Mouse (Mus musculus): ENCODE measurements around the gene Pold2. TPM values are rescaled to one million over a fixed set of nuclear protein-coding genes. Genes with fewer than 3 reads are reported as not detected.

Pold2 gene
- polyA plus RNA-seq, 1 experiment, result 127 TPM

DNA sequence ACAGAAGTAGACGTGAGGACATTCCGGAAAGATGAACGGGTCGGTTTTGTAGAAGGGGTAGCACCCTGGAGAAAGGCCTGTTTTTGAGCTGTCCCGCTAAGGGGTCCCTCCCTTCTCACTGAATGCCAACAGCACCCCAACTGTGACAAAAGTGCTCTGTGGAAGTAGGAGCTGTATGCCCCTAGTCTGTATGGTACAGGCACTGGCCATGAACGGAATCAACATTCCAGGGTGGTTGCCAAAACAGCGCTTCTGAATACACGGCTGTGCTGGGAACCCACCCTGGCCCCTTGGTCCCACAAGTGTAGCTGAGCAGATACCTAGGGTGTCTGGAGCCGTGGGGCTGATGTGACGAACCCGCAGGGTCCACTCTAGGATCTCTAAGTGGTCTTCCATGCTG, 5.4 kb downstream of the Pold2 start:
- Histone ChIP-seq H3K9me3 (replicated peaks; ENCODE audit: control insufficient read depth, insufficient read depth, low read length, poor library complexity, severe bottlenecking) (no peaks in the 10 kb centered on the region), H3K36me3 (ENCODE audit: control insufficient read depth, insufficient read depth, low read length, poor library complexity, severe bottlenecking) (peaks cover 35% of the 10 kb centered on the region), H3K27ac (ENCODE audit: insufficient read depth, low read length) (no peak overlapping the region), H3K9ac (ENCODE audit: low read depth, poor library complexity, severe bottlenecking) (no peak overlapping the region), H3K4me1 (ENCODE audit: control insufficient read depth, insufficient read depth, low read length) (no peaks in the 10 kb centered on the region), H3K4me3 (ENCODE audit: low read depth, low read length) (no peak overlapping the region), H3K27me3 (ENCODE audit: control insufficient read depth, insufficient read depth, low read length, poor library complexity, severe bottlenecking) (no peaks in the 10 kb centered on the region)
- no peak for TF ChIP-seq EP300 (IDR thresholded peaks at IDR 0.05; ENCODE audit: insufficient read depth, low read depth, low read length)
- TF ChIP-seq CTCF (IDR thresholded peaks at IDR 0.05; ENCODE audit: low read depth, low read length), result no peak
- no peak for TF ChIP-seq POLR2A (IDR thresholded peaks at IDR 0.05; ENCODE audit: insufficient read depth, low read length)

DNA sequence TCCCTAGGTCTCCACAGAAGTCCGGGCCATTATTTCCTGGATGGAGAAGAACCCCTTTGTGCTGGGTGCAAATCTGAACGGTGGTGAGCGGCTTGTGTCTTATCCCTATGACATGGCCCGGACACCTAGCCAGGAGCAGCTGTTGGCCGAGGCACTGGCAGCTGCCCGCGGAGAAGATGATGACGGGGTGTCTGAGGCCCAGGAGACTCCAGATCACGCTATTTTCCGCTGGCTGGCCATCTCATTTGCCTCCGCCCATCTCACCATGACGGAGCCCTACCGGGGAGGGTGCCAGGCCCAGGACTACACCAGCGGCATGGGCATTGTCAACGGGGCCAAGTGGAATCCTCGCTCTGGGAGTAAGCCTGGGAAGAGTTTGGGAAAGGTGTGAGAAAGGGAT, 8.0 kb downstream of the Pold2 start:
- no peak overlapping the region for H3K9ac ChIP-seq (ENCODE audit: low read depth, poor library complexity, severe bottlenecking)
- no peaks in the 10 kb centered on the region for H3K4me1 ChIP-seq (ENCODE audit: control insufficient read depth, insufficient read depth, low read length)
- TF ChIP-seq EP300 (IDR thresholded peaks at IDR 0.05; ENCODE audit: insufficient read depth, low read depth, low read length) (no peak), POLR2A (IDR thresholded peaks at IDR 0.05; ENCODE audit: insufficient read depth, low read length) (no peak), CTCF (IDR thresholded peaks at IDR 0.05; ENCODE audit: low read depth, low read length) (no peak)
- H3K27ac ChIP-seq (ENCODE audit: insufficient read depth, low read length), result no peak overlapping the region
- no peak overlapping the region for H3K4me3 ChIP-seq (ENCODE audit: low read depth, low read length)
- peaks cover 32% of the 10 kb centered on the region for H3K36me3 ChIP-seq (ENCODE audit: control insufficient read depth, insufficient read depth, low read length, poor library complexity, severe bottlenecking)
- H3K9me3 ChIP-seq (replicated peaks; ENCODE audit: control insufficient read depth, insufficient read depth, low read length, poor library complexity, severe bottlenecking), result no peaks in the 10 kb centered on the region
- H3K27me3 ChIP-seq (ENCODE audit: control insufficient read depth, insufficient read depth, low read length, poor library complexity, severe bottlenecking), result no peaks in the 10 kb centered on the region

DNA sequence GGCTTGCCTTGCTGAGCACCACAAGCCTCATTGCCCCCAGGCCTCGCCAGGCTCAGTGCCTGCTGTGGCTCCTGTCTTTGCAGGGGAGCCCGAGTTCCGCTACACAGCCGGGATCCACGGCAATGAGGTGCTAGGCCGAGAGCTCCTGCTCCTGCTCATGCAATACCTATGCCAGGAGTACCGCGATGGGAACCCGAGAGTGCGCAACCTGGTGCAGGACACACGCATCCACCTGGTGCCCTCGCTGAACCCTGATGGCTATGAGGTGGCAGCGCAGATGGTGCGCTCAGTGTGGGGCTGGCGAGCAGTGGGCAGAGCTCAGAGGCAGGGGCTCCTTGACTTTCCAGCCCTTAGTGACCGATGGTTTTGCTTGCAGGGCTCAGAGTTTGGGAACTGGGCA, 8.8 kb downstream of the Pold2 start:
- H3K27ac ChIP-seq (ENCODE audit: insufficient read depth, low read length), result no peak overlapping the region
- H3K4me3 ChIP-seq (ENCODE audit: low read depth, low read length), result no peak overlapping the region
- no peaks in the 10 kb centered on the region for H3K4me1 ChIP-seq (ENCODE audit: control insufficient read depth, insufficient read depth, low read length)
- H3K36me3 ChIP-seq (ENCODE audit: control insufficient read depth, insufficient read depth, low read length, poor library complexity, severe bottlenecking), result peaks cover 26% of the 10 kb centered on the region
- no peak overlapping the region for H3K9ac ChIP-seq (ENCODE audit: low read depth, poor library complexity, severe bottlenecking)
- no peaks in the 10 kb centered on the region for H3K9me3 ChIP-seq (replicated peaks; ENCODE audit: control insufficient read depth, insufficient read depth, low read length, poor library complexity, severe bottlenecking)
- TF ChIP-seq POLR2A (IDR thresholded peaks at IDR 0.05; ENCODE audit: insufficient read depth, low read length) (no peak), EP300 (IDR thresholded peaks at IDR 0.05; ENCODE audit: insufficient read depth, low read depth, low read length) (no peak), CTCF (IDR thresholded peaks at IDR 0.05; ENCODE audit: low read depth, low read length) (no peak)
- H3K27me3 ChIP-seq (ENCODE audit: control insufficient read depth, insufficient read depth, low read length, poor library complexity, severe bottlenecking), result no peaks in the 10 kb centered on the region

DNA sequence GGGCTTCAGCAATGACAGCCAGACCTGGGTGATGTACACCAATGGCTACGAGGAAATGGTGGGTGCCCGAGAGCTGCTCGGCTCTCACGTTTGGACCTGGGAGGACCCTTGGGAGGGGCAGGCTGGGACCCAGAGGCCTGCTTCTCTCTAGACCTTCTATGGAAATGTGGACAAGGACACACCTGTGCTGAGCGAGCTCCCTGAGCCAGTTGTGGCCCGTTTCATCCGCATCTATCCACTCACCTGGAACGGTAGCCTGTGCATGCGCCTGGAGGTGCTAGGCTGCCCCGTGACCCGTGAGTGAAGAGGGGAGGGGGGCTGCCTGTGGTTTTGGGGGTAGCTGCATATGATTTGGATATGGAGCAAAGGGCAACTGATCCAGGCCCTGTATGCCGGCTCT, 9.8 kb downstream of the Pold2 start:
- TF ChIP-seq CTCF (IDR thresholded peaks at IDR 0.05; ENCODE audit: low read depth, low read length) (no peak), POLR2A (IDR thresholded peaks at IDR 0.05; ENCODE audit: insufficient read depth, low read length) (no peak), EP300 (IDR thresholded peaks at IDR 0.05; ENCODE audit: insufficient read depth, low read depth, low read length) (no peak)
- H3K9me3 ChIP-seq (replicated peaks; ENCODE audit: control insufficient read depth, insufficient read depth, low read length, poor library complexity, severe bottlenecking), result no peaks in the 10 kb centered on the region
- no peaks in the 10 kb centered on the region for H3K27me3 ChIP-seq (ENCODE audit: control insufficient read depth, insufficient read depth, low read length, poor library complexity, severe bottlenecking)
- no peak overlapping the region for H3K4me3 ChIP-seq (ENCODE audit: low read depth, low read length)
- H3K9ac ChIP-seq (ENCODE audit: low read depth, poor library complexity, severe bottlenecking), result no peak overlapping the region
- H3K27ac ChIP-seq (ENCODE audit: insufficient read depth, low read length), result no peak overlapping the region
- no peaks in the 10 kb centered on the region for H3K4me1 ChIP-seq (ENCODE audit: control insufficient read depth, insufficient read depth, low read length)
- peaks cover 18% of the 10 kb centered on the region for H3K36me3 ChIP-seq (ENCODE audit: control insufficient read depth, insufficient read depth, low read length, poor library complexity, severe bottlenecking)

DNA sequence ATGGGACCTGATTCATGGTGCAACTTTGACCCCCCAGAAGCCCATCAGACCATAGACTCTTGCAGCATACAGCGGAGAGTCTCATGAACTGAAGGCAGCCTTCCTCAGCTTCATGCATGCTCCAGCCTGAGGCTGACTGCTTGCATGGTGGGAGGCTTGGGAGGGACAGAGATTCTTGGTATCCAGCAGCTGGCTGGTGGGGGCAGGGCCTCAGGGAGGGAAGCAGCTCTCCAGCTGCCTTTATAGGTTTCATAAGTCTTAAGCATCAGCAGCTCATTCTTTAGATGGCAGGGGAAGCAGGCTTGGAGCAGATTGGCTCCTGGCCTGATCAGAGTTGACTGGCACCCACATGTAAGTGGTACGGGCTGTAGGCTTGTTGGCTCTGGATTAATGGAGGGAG, 10.9 kb downstream of the Pold2 start:
- no peak overlapping the region for H3K27ac ChIP-seq (ENCODE audit: insufficient read depth, low read length)
- no peak overlapping the region for H3K9ac ChIP-seq (ENCODE audit: low read depth, poor library complexity, severe bottlenecking)
- H3K4me3 ChIP-seq (ENCODE audit: low read depth, low read length), result no peak overlapping the region
- no peaks in the 10 kb centered on the region for H3K9me3 ChIP-seq (replicated peaks; ENCODE audit: control insufficient read depth, insufficient read depth, low read length, poor library complexity, severe bottlenecking)
- TF ChIP-seq EP300 (IDR thresholded peaks at IDR 0.05; ENCODE audit: insufficient read depth, low read depth, low read length), result no peak
- TF ChIP-seq POLR2A (IDR thresholded peaks at IDR 0.05; ENCODE audit: insufficient read depth, low read length), result no peak
- TF ChIP-seq CTCF (IDR thresholded peaks at IDR 0.05; ENCODE audit: low read depth, low read length), result no peak
- H3K27me3 ChIP-seq (ENCODE audit: control insufficient read depth, insufficient read depth, low read length, poor library complexity, severe bottlenecking), result no peaks in the 10 kb centered on the region; the same call in 1 of the 2 replicates
- H3K36me3 ChIP-seq (ENCODE audit: control insufficient read depth, insufficient read depth, low read length, poor library complexity, severe bottlenecking), result peaks cover 11% of the 10 kb centered on the region; the same call in 1 of the 2 replicates
- no peaks in the 10 kb centered on the region for H3K4me1 ChIP-seq (ENCODE audit: control insufficient read depth, insufficient read depth, low read length)

DNA sequence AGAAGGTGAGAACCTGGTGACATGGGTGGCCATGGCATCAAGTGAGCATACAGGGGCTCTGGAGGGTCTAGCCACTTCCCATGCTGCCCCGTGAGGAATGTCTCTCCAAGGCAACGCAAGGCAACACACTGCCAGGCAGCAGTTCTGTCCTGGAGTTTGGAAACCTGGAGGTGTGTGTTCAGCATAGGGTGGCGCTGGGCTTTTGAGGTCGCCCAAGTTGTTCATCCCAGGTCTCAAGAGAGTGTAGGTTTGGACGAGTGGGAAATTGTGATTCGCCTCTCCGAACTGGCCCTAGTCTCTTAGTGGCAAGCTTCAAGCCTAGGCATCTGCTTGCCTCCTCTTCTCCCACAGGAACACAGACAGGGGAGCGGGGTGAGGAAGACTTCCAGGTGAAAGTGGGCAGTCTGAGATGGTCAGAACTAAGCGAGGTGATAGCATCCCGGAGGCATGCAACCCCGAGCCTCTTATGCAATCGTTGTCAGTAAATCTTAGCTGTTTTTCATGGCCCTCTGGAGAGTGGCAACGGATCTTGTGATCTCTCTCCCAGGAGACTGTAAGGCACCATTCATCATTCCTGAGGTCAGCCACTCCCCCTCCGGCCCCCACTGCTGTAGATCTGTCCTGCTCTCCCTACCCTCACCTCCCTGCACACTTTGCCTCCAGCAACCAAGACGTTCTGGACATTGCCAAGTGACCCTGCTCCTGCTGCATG, 15.5 kb downstream of the Pold2 start:
- TF ChIP-seq POLR2A (IDR thresholded peaks at IDR 0.05; ENCODE audit: insufficient read depth, low read length) (no peak), CTCF (IDR thresholded peaks at IDR 0.05; ENCODE audit: low read depth, low read length) (no peak), EP300 (IDR thresholded peaks at IDR 0.05; ENCODE audit: insufficient read depth, low read depth, low read length) (no peak)
- no peaks in the 10 kb centered on the region for H3K4me1 ChIP-seq (ENCODE audit: control insufficient read depth, insufficient read depth, low read length)
- no peak overlapping the region for H3K9ac ChIP-seq (ENCODE audit: low read depth, poor library complexity, severe bottlenecking)
- peak overlapping the region; percentile 54 for H3K4me3 ChIP-seq (ENCODE audit: low read depth, low read length)
- H3K27ac ChIP-seq (ENCODE audit: insufficient read depth, low read length), result no peak overlapping the region
- H3K36me3 ChIP-seq (ENCODE audit: control insufficient read depth, insufficient read depth, low read length, poor library complexity, severe bottlenecking), result no peaks in the 10 kb centered on the region
- peaks cover 2% of the 10 kb centered on the region; the same call in 1 of the 2 replicates for H3K27me3 ChIP-seq (ENCODE audit: control insufficient read depth, insufficient read depth, low read length, poor library complexity, severe bottlenecking)
- peaks cover 4% of the 10 kb centered on the region; the same call in 1 of the 2 replicates for H3K9me3 ChIP-seq (replicated peaks; ENCODE audit: control insufficient read depth, insufficient read depth, low read length, poor library complexity, severe bottlenecking)

All from ES-Bruce4 (cell line).